Mouse (Mus musculus) C2C12 (cell line): ENCODE measurements around the gene Adam33.
A peak's percentile ranks its signal among the peaks of the same experiment; 100 is the strongest.

Experiments used
- CEBPB ChIP-seq: IDR thresholded peaks from one replicate; pipeline ENCODE4 v1.6.1; 2011; ENCODE audit warnings: low read depth, mild to moderate bottlenecking, control low read depth, moderate library complexity
- CTCF ChIP-seq: IDR thresholded peaks from one replicate; pipeline ENCODE4 v1.5.1; 2011; ENCODE audit not compliant: control insufficient read depth, insufficient read depth, insufficient read length
- MAX ChIP-seq: IDR thresholded peaks from one replicate; pipeline ENCODE4 v1.6.1; 2011; ENCODE audit warnings: mild to moderate bottlenecking, control low read depth
- MYOD1 ChIP-seq: IDR thresholded peaks from one replicate; pipeline ENCODE4 v1.6.1; 2011; ENCODE audit warnings: low read depth; ENCODE audit not compliant: control insufficient read depth, insufficient read length
- MYOG ChIP-seq: IDR thresholded peaks from one replicate; pipeline ENCODE4 v1.6.1; 2011; ENCODE audit not compliant: control insufficient read depth, insufficient read length; ENCODE audit errors: extremely low read depth
- USF1 ChIP-seq: IDR thresholded peaks from one replicate; pipeline ENCODE4 v1.6.1; 2011; ENCODE audit warnings: low read depth, mild to moderate bottlenecking, control low read depth, moderate library complexity

DNA sequence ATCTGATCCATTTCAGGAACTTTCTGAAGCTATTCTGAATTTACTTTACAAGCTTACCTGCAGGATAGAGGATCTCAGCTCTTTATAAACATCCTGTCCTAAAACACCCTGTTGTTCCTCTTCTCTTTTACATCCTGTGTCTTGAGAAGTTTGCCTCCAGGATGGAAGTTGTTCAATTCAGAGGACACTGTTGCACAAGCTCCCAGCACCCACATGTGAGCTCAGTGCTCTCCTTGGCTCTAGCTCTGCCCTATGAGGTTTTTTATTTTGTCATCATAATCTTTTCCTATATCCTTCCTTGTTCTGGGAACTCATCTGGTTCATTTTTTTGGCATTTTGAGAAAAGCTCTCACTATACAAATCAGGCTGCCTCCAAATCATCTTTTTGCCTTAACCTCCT, 26.9 kb downstream of the Adam33 start:
- TF ChIP-seq CTCF (no peak), MAX (no peak), USF1 (no peak), MYOD1 (no peak), CEBPB (peak; percentile 27), MYOG (no peak)
